Mouse (Mus musculus): ENCODE data around the gene Lcorl.

- TF ChIP-seq CTCF (conservative IDR thresholded peaks at IDR 0.05; ENCODE audit: insufficient read depth, insufficient read length, low read depth, low read length) (no peak), POLR2A (IDR thresholded peaks at IDR 0.05; ENCODE audit: low read depth, low read length) (no peak)
Observed at GRCm38 (mm10) chr5:45844723-45845122, 12.7 kb downstream of the Lcorl start.

All from kidney, adult 2 months (tissue).